Mouse (Mus musculus) MEL (cell line): ENCODE data around the gene Cpd.

Experiments
- CHD2 ChIP-seq: IDR thresholded peaks from 2 replicates; pipeline ENCODE4 v1.6.1; 2011; ENCODE audit warnings: low read length, improper control_type of control experiment
- ELF1 ChIP-seq: IDR thresholded peaks from 2 replicates; pipeline ENCODE4 v1.6.1; 2014; ENCODE audit warnings: low read depth, mild to moderate bottlenecking, inconsistent platforms, low read length, improper control_type of control experiment, moderate library complexity
- EP300 ChIP-seq, 2 experiments: IDR thresholded peaks; 2 replicates each; pipeline ENCODE4 v1.6.1; 2011; ENCODE audit warnings: improper control_type of control experiment in 2 of 2, low read length in 2 of 2, low read depth in 1 of 2, mild to moderate bottlenecking in 1 of 2
- GATA1 ChIP-seq: IDR thresholded peaks from 2 replicates; pipeline ENCODE4 v1.6.1; 2011; ENCODE audit warnings: low read depth, low read length, improper control_type of control experiment
- JUND ChIP-seq: IDR thresholded peaks from 2 replicates; pipeline ENCODE4 v1.6.1; 2011; ENCODE audit warnings: low read depth, mild to moderate bottlenecking, improper control_type of control experiment, low read length
- KAT2A ChIP-seq: conservative IDR thresholded peaks from 2 replicates; pipeline ENCODE4 v1.6.1; 2012; ENCODE audit warnings: low read depth, low read length, improper control_type of control experiment, inconsistent platforms
- POLR2A ChIP-seq, 2 experiments: IDR thresholded peaks; 2 replicates each; pipeline ENCODE4 v1.6.1; 2011 to 2012; ENCODE audit warnings: low read length in 2 of 2, mild to moderate bottlenecking in 2 of 2, control low read depth in 1 of 2, improper control_type of control experiment in 1 of 2, low read depth in 1 of 2, moderate library complexity in 1 of 2; ENCODE audit not compliant: control insufficient read depth in 1 of 2, insufficient read depth in 1 of 2, poor library complexity in 1 of 2
- USF2 ChIP-seq, 2 experiments: IDR thresholded peaks; 2 replicates each; pipeline ENCODE4 v1.6.1; 2011 to 2012; ENCODE audit warnings: improper control_type of control experiment in 2 of 2, low read length in 2 of 2, borderline replicate concordance in 1 of 2, inconsistent platforms in 1 of 2, low read depth in 1 of 2, mild to moderate bottlenecking in 1 of 2; ENCODE audit not compliant: insufficient read depth in 1 of 2

DNA sequence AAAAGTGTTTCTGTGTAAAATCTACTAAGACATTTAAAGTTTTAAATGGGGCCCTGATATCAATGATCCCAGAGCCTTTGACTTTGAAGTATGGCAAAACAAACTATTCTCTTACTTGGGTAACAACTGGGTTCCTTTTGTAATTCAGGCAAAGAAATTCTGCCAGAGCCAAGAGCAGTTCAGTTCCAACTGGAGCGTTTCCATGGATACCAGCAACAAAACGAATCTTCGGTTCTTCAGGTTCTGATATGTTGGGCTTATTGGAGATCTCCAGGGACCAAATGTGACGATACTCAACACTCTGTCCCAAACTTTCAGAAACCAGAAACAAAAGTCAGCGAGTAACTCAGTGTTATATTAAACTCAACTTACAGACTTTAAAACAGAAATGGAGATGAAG is 51.5 kb downstream of the Cpd start:
- TF ChIP-seq POLR2A (IDR thresholded peaks at IDR 0.05; ENCODE audit: control insufficient read depth in 1 of 2, insufficient read depth in 1 of 2, low read depth in 1 of 2, low read length in 2 of 2, poor library complexity in 1 of 2) (no peak), GATA1 (no peak), KAT2A (no peak), ELF1 (no peak), USF2 (IDR thresholded peaks at IDR 0.05; ENCODE audit: borderline replicate concordance in 1 of 2, insufficient read depth in 1 of 2, low read depth in 1 of 2, low read length in 2 of 2) (no peak), JUND (no peak), CHD2 (no peak), EP300 (IDR thresholded peaks at IDR 0.05; ENCODE audit: low read depth in 1 of 2, low read length in 2 of 2) (no peak)
